Mouse (Mus musculus) megakaryocyte, embryonic 14.5 days (primary cell): Measurements from ENCODE around the gene Arhgap24. TPM values are rescaled to one million over a fixed set of nuclear protein-coding genes. Genes with fewer than 3 reads are reported as not detected.

Experiments
- H3K27me3 ChIP-seq: replicated peaks from 2 replicates; pipeline ENCODE3; 2012; ENCODE audit warnings: inconsistent platforms
- H3K36me3 ChIP-seq: replicated peaks from 2 replicates; pipeline ENCODE3; 2012; ENCODE audit warnings: low read length, inconsistent platforms, mixed read lengths
- H3K4me1 ChIP-seq: 2 replicates; pipeline ENCODE4 v1.6.1; 2012; ENCODE audit warnings: inconsistent platforms
- H3K4me3 ChIP-seq: replicated peaks from 2 replicates; pipeline ENCODE3; 2012; ENCODE audit warnings: moderate library complexity, mild to moderate bottlenecking, inconsistent platforms
- H3K9me3 ChIP-seq: 2 replicates; pipeline ENCODE4 v1.6.1; 2012; ENCODE audit warnings: inconsistent platforms
- FLI1 ChIP-seq: IDR thresholded peaks from 2 replicates; pipeline ENCODE4 v1.6.1; 2012; ENCODE audit warnings: low read length, inconsistent platforms, mixed read lengths
- GATA1 ChIP-seq: IDR thresholded peaks from 3 replicates; pipeline ENCODE4 v1.6.1; 2012; ENCODE audit warnings: mixed read lengths, low read length, inconsistent platforms, borderline replicate concordance
- polyA plus RNA-seq: library from polyadenylated mRNA; stranded (reverse); fragments of >175 nt; gene quantifications from 2 replicates; pipeline ENCODE4 v1.2.3, GENCODE M21; 2012; ENCODE audit warnings: low replicate concordance; ENCODE audit not compliant: insufficient read depth

Gene Arhgap24
- polyA plus RNA-seq, 1 experiment, result 1.4 TPM

GRCm38 (mm10) chr5:102767822-102768221, 286.6 kb downstream of the Arhgap24 start:
- Histone ChIP-seq H3K9me3 (peaks cover 4% of the 10 kb centered on the region; the same call in 1 of the 2 replicates), H3K36me3 (no peaks in the 10 kb centered on the region), H3K4me1 (no peaks in the 10 kb centered on the region), H3K27me3 (no peaks in the 10 kb centered on the region), H3K4me3 (no peak overlapping the region)
- TF ChIP-seq FLI1, result no peak

- Histone ChIP-seq H3K9me3 (peaks cover 4% of the 10 kb centered on the region; the same call in 1 of the 2 replicates), H3K4me1 (no peaks in the 10 kb centered on the region), H3K36me3 (no peaks in the 10 kb centered on the region), H3K4me3 (no peak overlapping the region), H3K27me3 (no peaks in the 10 kb centered on the region)
- TF ChIP-seq FLI1, result no peak
- TF ChIP-seq GATA1, result no peak
These were observed 287.3 kb downstream of the Arhgap24 start for GRCm38 (mm10) chr5:102768385-102769080.

- no peak for TF ChIP-seq FLI1
- TF ChIP-seq GATA1, result no peak
- H3K36me3 ChIP-seq, result no peaks in the 10 kb centered on the region
- no peak overlapping the region for H3K4me3 ChIP-seq
- H3K4me1 ChIP-seq, result no peaks in the 10 kb centered on the region
- peaks cover 4% of the 10 kb centered on the region; the same call in 1 of the 2 replicates for H3K9me3 ChIP-seq
- H3K27me3 ChIP-seq, result no peaks in the 10 kb centered on the region
These were observed 289.4 kb downstream of the Arhgap24 start for GRCm38 (mm10) chr5:102770611-102771010.

- no peaks in the 10 kb centered on the region for H3K27me3 ChIP-seq
- peaks cover 17% of the 10 kb centered on the region for H3K4me1 ChIP-seq
- no peak overlapping the region for H3K4me3 ChIP-seq
- TF ChIP-seq FLI1 (no peak), GATA1 (no peak)
- no peaks in the 10 kb centered on the region for H3K36me3 ChIP-seq
- peaks cover 4% of the 10 kb centered on the region; the same call in 1 of the 2 replicates for H3K9me3 ChIP-seq
These were observed 293.3 kb downstream of the Arhgap24 start for GRCm38 (mm10) chr5:102774500-102774899.

GRCm38 (mm10) chr5:102777255-102777654, 296.1 kb downstream of the Arhgap24 start:
- Histone ChIP-seq H3K4me3 (no peak overlapping the region), H3K4me1 (peaks cover 17% of the 10 kb centered on the region), H3K36me3 (no peaks in the 10 kb centered on the region), H3K27me3 (no peaks in the 10 kb centered on the region), H3K9me3 (no peaks in the 10 kb centered on the region)
- TF ChIP-seq GATA1 (no peak), FLI1 (no peak)

GRCm38 (mm10) chr5:102777852-102778251, 296.7 kb downstream of the Arhgap24 start:
- H3K36me3 ChIP-seq, result no peaks in the 10 kb centered on the region
- peak overlapping the region; percentile 70 for H3K4me3 ChIP-seq
- peaks cover 17% of the 10 kb centered on the region for H3K4me1 ChIP-seq
- TF ChIP-seq GATA1 (no peak), FLI1 (no peak)
- no peaks in the 10 kb centered on the region for H3K27me3 ChIP-seq
- H3K9me3 ChIP-seq, result no peaks in the 10 kb centered on the region

GRCm38 (mm10) chr5:102778253-102778652, 297.1 kb downstream of the Arhgap24 start:
- Histone ChIP-seq H3K4me1 (peaks cover 17% of the 10 kb centered on the region), H3K4me3 (peak overlapping the region; percentile 70), H3K36me3 (no peaks in the 10 kb centered on the region), H3K9me3 (no peaks in the 10 kb centered on the region), H3K27me3 (no peaks in the 10 kb centered on the region)
- TF ChIP-seq GATA1 (no peak), FLI1 (no peak)

- Histone ChIP-seq H3K4me1 (no peaks in the 10 kb centered on the region), H3K4me3 (no peak overlapping the region), H3K36me3 (no peaks in the 10 kb centered on the region), H3K27me3 (no peaks in the 10 kb centered on the region), H3K9me3 (no peaks in the 10 kb centered on the region)
- no peak for TF ChIP-seq FLI1
- TF ChIP-seq GATA1, result no peak
These were observed 302.4 kb downstream of the Arhgap24 start for GRCm38 (mm10) chr5:102783585-102783984.

GRCm38 (mm10) chr5:102786123-102786522, 304.9 kb downstream of the Arhgap24 start:
- no peaks in the 10 kb centered on the region for H3K36me3 ChIP-seq
- H3K4me1 ChIP-seq, result no peaks in the 10 kb centered on the region
- H3K9me3 ChIP-seq, result no peaks in the 10 kb centered on the region
- no peak overlapping the region for H3K4me3 ChIP-seq
- no peaks in the 10 kb centered on the region for H3K27me3 ChIP-seq
- TF ChIP-seq GATA1 (no peak), FLI1 (no peak)

GRCm38 (mm10) chr5:102788437-102788836, 307.2 kb downstream of the Arhgap24 start:
- Histone ChIP-seq H3K9me3 (peaks cover 9% of the 10 kb centered on the region), H3K4me1 (no peaks in the 10 kb centered on the region), H3K36me3 (no peaks in the 10 kb centered on the region), H3K27me3 (no peaks in the 10 kb centered on the region), H3K4me3 (no peak overlapping the region)
- TF ChIP-seq FLI1 (no peak), GATA1 (no peak)
